Mouse (Mus musculus) thymus, adult 2 months (tissue): ENCODE measurements around the gene Rnase12. TPM values are rescaled to one million over a fixed set of nuclear protein-coding genes. Genes with fewer than 3 reads are reported as not detected.

Experiments used
- DNase-seq: peaks from one replicate; pipeline ENCODE4 v3.0.0; 2021
- H3K27ac ChIP-seq: fragments of 200-500 bp; 2 replicates; pipeline ENCODE4 v1.5.1; 2012; ENCODE audit warnings: low read length, control low read depth; ENCODE audit not compliant: control insufficient read depth, insufficient read depth
- H3K27me3 ChIP-seq: fragments of 200-500 bp; 2 replicates; pipeline ENCODE4 v1.6.1; 2012; ENCODE audit warnings: mild to moderate bottlenecking, low read length, moderate library complexity, mixed read lengths; ENCODE audit not compliant: control insufficient read depth, insufficient read depth
- H3K36me3 ChIP-seq: fragments of 200-500 bp; 2 replicates; pipeline ENCODE4 v1.6.1; 2012; ENCODE audit warnings: mild to moderate bottlenecking, low read length, moderate library complexity; ENCODE audit not compliant: control insufficient read depth, insufficient read depth
- H3K4me1 ChIP-seq: fragments of 200-500 bp; replicated peaks from 2 replicates; pipeline ENCODE4 v1.6.1; 2012; ENCODE audit warnings: low read length; ENCODE audit not compliant: control insufficient read depth, insufficient read depth
- H3K4me3 ChIP-seq: fragments of 200-500 bp; 2 replicates; pipeline ENCODE4 v1.5.1; 2012; ENCODE audit warnings: mild to moderate bottlenecking, low read length, control low read depth, moderate library complexity; ENCODE audit not compliant: control insufficient read depth, insufficient read depth
- CTCF ChIP-seq: fragments of 200-500 bp; IDR thresholded peaks from 2 replicates; pipeline ENCODE4 v1.5.1; 2012; ENCODE audit warnings: mild to moderate bottlenecking, control low read depth, low read length, moderate library complexity, borderline replicate concordance; ENCODE audit not compliant: control insufficient read depth, poor library complexity, insufficient read depth; ENCODE audit errors: extremely low read depth
- POLR2A ChIP-seq: fragments of 200-500 bp; IDR thresholded peaks from 2 replicates; pipeline ENCODE4 v1.6.1; 2012; ENCODE audit warnings: mild to moderate bottlenecking, low read length, control low read depth, moderate library complexity; ENCODE audit not compliant: control insufficient read depth, poor library complexity, insufficient read depth; ENCODE audit errors: extremely low read depth
- WGBS: fragments of 180-500 bp; shearing (Covaris S2); methylation state at CpG from one replicate; pipeline ENCODE4 v1.1.7; 2018; 5-methylcytosine and 5-hydroxymethylcytosine counted together
- polyA plus RNA-seq: library from polyadenylated mRNA; depleted of rRNA; stranded (reverse); fragments of >200 nt; gene quantifications from 2 replicates; pipeline ENCODE4 v1.2.3, GENCODE M21; 2012

Rnase12 gene
- polyA plus RNA-seq, 1 experiment = 0.49 TPM

- Histone ChIP-seq H3K4me3 (no peak overlapping the region), H3K27me3 (no peaks in the 10 kb centered on the region), H3K4me1 (peaks cover 5% of the 10 kb centered on the region; the same call in 1 of the 2 replicates), H3K36me3 (no peaks in the 10 kb centered on the region), H3K27ac (no peak overlapping the region)
- TF ChIP-seq POLR2A = no peak
- no peak for TF ChIP-seq CTCF
- 57% methylated on average over 9 of the region's 9 CpGs for WGBS
- no peak for DNase-seq
Measured at GRCm38 (mm10) chr14:51095736-51096524, 38.5 kb upstream of the Rnase12 start.

- H3K4me1 ChIP-seq = peaks cover 8% of the 10 kb centered on the region; the same call in 1 of the 2 replicates
- no peak overlapping the region for H3K27ac ChIP-seq
- H3K4me3 ChIP-seq = no peak overlapping the region
- H3K36me3 ChIP-seq = no peaks in the 10 kb centered on the region
- TF ChIP-seq POLR2A (no peak), CTCF (no peak)
- WGBS = 83% methylated on average over 9 of the region's 9 CpGs
- no peaks in the 10 kb centered on the region for H3K27me3 ChIP-seq
- no peak for DNase-seq
Measured at GRCm38 (mm10) chr14:51094921-51095320, 37.5 kb upstream of the Rnase12 start.

- DNase-seq = no peak
- no peaks in the 10 kb centered on the region for H3K36me3 ChIP-seq
- H3K27ac ChIP-seq = no peak overlapping the region
- no peak overlapping the region for H3K4me3 ChIP-seq
- H3K27me3 ChIP-seq = no peaks in the 10 kb centered on the region
- no peak for TF ChIP-seq POLR2A
- TF ChIP-seq CTCF = no peak
- peaks cover 8% of the 10 kb centered on the region; the same call in 1 of the 2 replicates for H3K4me1 ChIP-seq
- WGBS = 61% methylated on average over 5 of the region's 5 CpGs
Measured at GRCm38 (mm10) chr14:51094096-51094875, 36.8 kb upstream of the Rnase12 start.

GRCm38 (mm10) chr14:51093496-51093895, 36.0 kb upstream of the Rnase12 start:
- Histone ChIP-seq H3K27ac (no peak overlapping the region), H3K27me3 (no peaks in the 10 kb centered on the region), H3K36me3 (no peaks in the 10 kb centered on the region), H3K4me1 (peaks cover 8% of the 10 kb centered on the region; the same call in 1 of the 2 replicates), H3K4me3 (no peak overlapping the region)
- TF ChIP-seq POLR2A = no peak
- no peak for TF ChIP-seq CTCF
- no peak for DNase-seq
- 34% methylated on average over 3 of the region's 3 CpGs for WGBS

GRCm38 (mm10) chr14:51092073-51092620, 34.7 kb upstream of the Rnase12 start:
- no peaks in the 10 kb centered on the region for H3K36me3 ChIP-seq
- H3K27me3 ChIP-seq = no peaks in the 10 kb centered on the region
- H3K4me1 ChIP-seq = peaks cover 10% of the 10 kb centered on the region
- TF ChIP-seq CTCF (no peak), POLR2A (no peak)
- no peak for DNase-seq
- no peak overlapping the region for H3K27ac ChIP-seq
- no peak overlapping the region for H3K4me3 ChIP-seq
- WGBS = 56% methylated on average over 8 of the region's 8 CpGs

- Histone ChIP-seq H3K4me3 (peak within 1 kb of the TSS; percentile 97), H3K4me1 (peaks cover 10% of the 10 kb centered on the region), H3K36me3 (no peaks in the 10 kb centered on the region), H3K27ac (peak within 1 kb of the TSS; percentile 82), H3K27me3 (no peaks in the 10 kb centered on the region)
- peak; percentile 37 for DNase-seq
- TF ChIP-seq CTCF = no peak
- no peak for TF ChIP-seq POLR2A
- 24% methylated on average over 33 of the region's 33 CpGs for WGBS
Measured at GRCm38 (mm10) chr14:51090921-51091900, 33.8 kb upstream of the Rnase12 start, which contains the start of the genes Rnase4 and Ang. TSS of gene Rnase4 (plus strand) at chr14:51091077. TSS of gene Ang (plus strand) at chr14:51091150.
